Mouse (Mus musculus): Measurements from ENCODE around the gene Arl13b. TPM values are rescaled to one million over a fixed set of nuclear protein-coding genes. Genes with fewer than 3 reads are reported as not detected.

Gene Arl13b
- total RNA-seq, 2 experiments from 2014 or later, result 9.4 to 12.6 TPM

- intact Hi-C loops (cut with DNase I), result no loop called here
- no peak for DNase-seq (ENCODE audit: extremely low spot score in 1 of 2, low spot score in 2 of 2)
These were observed 20.5 kb downstream of the Arl13b start for GRCm38 (mm10) chr16:62826156-62827001.

GRCm38 (mm10) chr16:62822472-62822871 lies 24.4 kb downstream of the Arl13b start:
- intact Hi-C loops (cut with DNase I), result no loop called here
- DNase-seq (ENCODE audit: extremely low spot score in 1 of 2, low spot score in 2 of 2), result no peak

- intact Hi-C loops (cut with DNase I), result no loop called here
These were observed 32.3 kb downstream of the Arl13b start, which contains the start of gene Stx19 for GRCm38 (mm10) chr16:62814491-62814890. TSS of gene Stx19 (plus strand) at chr16:62814676.

GRCm38 (mm10) chr16:62813790-62814189 lies 33.0 kb downstream of the Arl13b start:
- no peak for DNase-seq (ENCODE audit: extremely low spot score in 1 of 2, low spot score in 2 of 2)
- intact Hi-C loops (cut with DNase I), result no loop called here

More at GRCm38 (mm10) chr16:62814491-62814890, 32.3 kb downstream of the Arl13b start, which contains the start of gene Stx19:
- DNase-seq (ENCODE audit: extremely low spot score in 1 of 2, low spot score in 2 of 2), result no peak

GRCm38 (mm10) chr16:62810855-62811254 lies 36.0 kb downstream of the Arl13b start:
- intact Hi-C loops (cut with DNase I), result no loop called here
- no peak for DNase-seq (ENCODE audit: extremely low spot score in 1 of 2, low spot score in 2 of 2)

GRCm38 (mm10) chr16:62807249-62807979 lies 39.4 kb downstream of the Arl13b start:
- no peak for DNase-seq (ENCODE audit: extremely low spot score in 1 of 2, low spot score in 2 of 2)
- intact Hi-C loops (cut with DNase I), result no loop called here

GRCm38 (mm10) chr16:62804621-62805020 lies 42.2 kb downstream of the Arl13b start:
- intact Hi-C loops (cut with DNase I), result no loop called here
- DNase-seq (ENCODE audit: extremely low spot score in 1 of 2, low spot score in 2 of 2), result no peak

- no peak for DNase-seq (ENCODE audit: extremely low spot score in 1 of 2, low spot score in 2 of 2)
- intact Hi-C loops (cut with DNase I), result no loop called here
These were observed 47.0 kb downstream of the Arl13b start for GRCm38 (mm10) chr16:62799839-62800238.

GRCm38 (mm10) chr16:62799426-62799825 lies 47.4 kb downstream of the Arl13b start:
- intact Hi-C loops (cut with DNase I), result no loop called here
- no peak for DNase-seq (ENCODE audit: extremely low spot score in 1 of 2, low spot score in 2 of 2)

- no peak for DNase-seq (ENCODE audit: extremely low spot score in 1 of 2, low spot score in 2 of 2)
- intact Hi-C loops (cut with DNase I), result no loop called here
These were observed 48.0 kb downstream of the Arl13b start for GRCm38 (mm10) chr16:62798808-62799207.

- DNase-seq (ENCODE audit: extremely low spot score in 1 of 2, low spot score in 2 of 2), result no peak
- intact Hi-C loops (cut with DNase I), result no loop called here
These were observed 50.2 kb downstream of the Arl13b start for GRCm38 (mm10) chr16:62796608-62797007.

GRCm38 (mm10) chr16:62786621-62787331 lies 60.1 kb downstream of the Arl13b start, which contains the start of gene Nsun3:
TSS of gene Nsun3 (minus strand) at chr16:62786818.
- DNase-seq (ENCODE audit: extremely low spot score in 1 of 2, low spot score in 2 of 2), result peak; percentile 95 to 97
- intact Hi-C loops (cut with DNase I), result no loop called here

- no peak for DNase-seq (ENCODE audit: extremely low spot score in 1 of 2, low spot score in 2 of 2)
- intact Hi-C loops (cut with DNase I), result no loop called here
These were observed 64.6 kb downstream of the Arl13b start for GRCm38 (mm10) chr16:62782229-62782628.

- intact Hi-C loops (cut with DNase I), result no loop called here
- DNase-seq (ENCODE audit: extremely low spot score in 1 of 2, low spot score in 2 of 2), result no peak
These were observed 68.6 kb downstream of the Arl13b start for GRCm38 (mm10) chr16:62778282-62778681.

- DNase-seq (ENCODE audit: extremely low spot score in 1 of 2, low spot score in 2 of 2), result no peak
- intact Hi-C loops (cut with DNase I), result no loop called here
These were observed 70.8 kb downstream of the Arl13b start for GRCm38 (mm10) chr16:62776034-62776433.

GRCm38 (mm10) chr16:62773462-62773861 lies 73.4 kb downstream of the Arl13b start:
- intact Hi-C loops (cut with DNase I), result no loop called here
- DNase-seq (ENCODE audit: extremely low spot score in 1 of 2, low spot score in 2 of 2), result no peak

GRCm38 (mm10) chr16:62758340-62758739 lies 88.5 kb downstream of the Arl13b start:
- intact Hi-C loops (cut with DNase I), result no loop called here
- no peak for DNase-seq (ENCODE audit: extremely low spot score in 1 of 2, low spot score in 2 of 2)

- no peak for DNase-seq (ENCODE audit: extremely low spot score in 1 of 2, low spot score in 2 of 2)
- intact Hi-C loops (cut with DNase I), result no loop called here
These were observed 91.5 kb downstream of the Arl13b start for GRCm38 (mm10) chr16:62755307-62755706.

- DNase-seq (ENCODE audit: extremely low spot score in 1 of 2, low spot score in 2 of 2), result no peak
- intact Hi-C loops (cut with DNase I), result no loop called here
These were observed 93.2 kb downstream of the Arl13b start for GRCm38 (mm10) chr16:62753597-62753996.
